Mouse (Mus musculus) heart, embryonic 15.5 days (tissue): ENCODE measurements at regions not wholly inside any gene's neighbourhood (a gene's known extent, or its start where the extent isn't known, plus 50 kb on each side); places are given as distances from the start of the nearest gene placed in this dataset.

Experiments
- ATAC-seq: fragments of 200-750 bp; cut with Nextera tagmentation; replicated peaks from 2 replicates; pipeline ENCODE4 v1.8.0; 2017; ENCODE audit warnings: low read depth, moderate TSS enrichment; ENCODE audit not compliant: insufficient number of reproducible peaks, insufficient read depth, low FRiP score
- H3K27ac ChIP-seq: fragments of 300-500 bp; sonication (generic); 2 replicates; pipeline ENCODE4 v1.5.1; 2015; ENCODE audit warnings: mild to moderate bottlenecking, inconsistent platforms
- H3K27me3 ChIP-seq: fragments of 300-500 bp; sonication (generic); 2 replicates; pipeline ENCODE4 v1.6.1; 2015; ENCODE audit warnings: inconsistent platforms
- H3K36me3 ChIP-seq: fragments of 300-500 bp; sonication (generic); 2 replicates; pipeline ENCODE4 v1.6.1; 2015; ENCODE audit warnings: mild to moderate bottlenecking, inconsistent platforms
- H3K4me1 ChIP-seq: fragments of 300-500 bp; sonication (generic); replicated peaks from 2 replicates; pipeline ENCODE4 v1.6.1; 2015; ENCODE audit warnings: inconsistent platforms
- H3K4me2 ChIP-seq: fragments of 300-500 bp; sonication (generic); 2 replicates; pipeline ENCODE4 v1.6.1; 2015; ENCODE audit warnings: inconsistent platforms, mild to moderate bottlenecking, moderate library complexity
- H3K4me3 ChIP-seq: fragments of 300-500 bp; sonication (generic); 2 replicates; pipeline ENCODE4 v1.5.1; 2015; ENCODE audit warnings: mild to moderate bottlenecking, inconsistent platforms
- H3K9ac ChIP-seq: fragments of 300-500 bp; sonication (generic); 2 replicates; pipeline ENCODE4 v1.6.1; 2015; ENCODE audit warnings: mild to moderate bottlenecking, inconsistent platforms
- H3K9me3 ChIP-seq: fragments of 300-500 bp; sonication (generic); replicated peaks from 2 replicates; pipeline ENCODE4 v1.6.1; 2016; ENCODE audit warnings: inconsistent platforms
- WGBS: fragments of 180-500 bp; shearing (Covaris S2); methylation state at CpG from one replicate; pipeline ENCODE4 v1.1.7; 2015; ENCODE audit warnings: mixed read lengths; 5-methylcytosine and 5-hydroxymethylcytosine counted together

DNA sequence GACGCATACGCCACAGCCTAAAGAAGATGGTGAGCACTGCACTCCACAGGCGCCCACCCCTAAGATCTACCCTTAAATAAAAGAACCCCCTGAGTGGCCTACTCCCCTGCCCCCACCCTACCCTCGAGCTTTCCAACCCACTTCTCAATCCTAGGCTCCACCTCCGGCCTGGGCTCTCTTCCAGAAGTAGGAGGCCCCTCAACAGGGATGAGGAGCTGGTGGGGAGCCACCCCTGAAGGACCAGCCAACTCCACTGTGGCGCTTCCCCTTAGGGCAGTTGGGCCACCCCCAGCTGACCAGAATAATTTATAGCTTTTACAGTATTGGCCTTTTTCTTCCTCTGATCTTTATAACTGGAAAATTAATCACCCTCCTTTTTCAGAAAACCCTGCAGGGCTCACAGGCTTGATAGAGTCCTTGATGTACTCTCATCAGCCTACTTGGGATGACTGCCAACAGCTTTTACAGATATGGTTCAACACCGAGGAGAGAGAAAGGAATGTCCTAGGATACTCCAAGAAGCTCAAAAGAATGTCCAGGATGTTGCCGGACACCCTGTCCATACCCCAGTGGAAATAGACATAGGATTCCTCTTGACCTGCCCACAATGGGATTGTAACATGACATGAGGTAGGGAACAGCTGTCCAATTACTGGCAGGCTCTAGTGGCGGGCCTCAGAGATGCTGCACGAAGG is 220.3 kb upstream of the Col3a1 start:
- Histone ChIP-seq H3K27ac (no peak overlapping the region), H3K4me1 (no peaks in the 10 kb centered on the region), H3K4me2 (no peak overlapping the region), H3K4me3 (no peak overlapping the region), H3K36me3 (no peaks in the 10 kb centered on the region), H3K27me3 (no peaks in the 10 kb centered on the region), H3K9ac (no peak overlapping the region), H3K9me3 (no peaks in the 10 kb centered on the region)
- 65% methylated on average over 10 of the region's 10 CpGs for WGBS
- no peak for ATAC-seq

- H3K9ac ChIP-seq = no peak overlapping the region
- H3K9me3 ChIP-seq = no peaks in the 10 kb centered on the region
- H3K4me1 ChIP-seq = no peaks in the 10 kb centered on the region
- H3K27ac ChIP-seq = no peak overlapping the region
- no peak overlapping the region for H3K4me2 ChIP-seq
- ATAC-seq = no peak
- H3K27me3 ChIP-seq = no peaks in the 10 kb centered on the region
- no peak overlapping the region for H3K4me3 ChIP-seq
- H3K36me3 ChIP-seq = no peaks in the 10 kb centered on the region
Observed at GRCm38 (mm10) chr1:45100966-45101365, 210.4 kb upstream of the Col3a1 start.

DNA sequence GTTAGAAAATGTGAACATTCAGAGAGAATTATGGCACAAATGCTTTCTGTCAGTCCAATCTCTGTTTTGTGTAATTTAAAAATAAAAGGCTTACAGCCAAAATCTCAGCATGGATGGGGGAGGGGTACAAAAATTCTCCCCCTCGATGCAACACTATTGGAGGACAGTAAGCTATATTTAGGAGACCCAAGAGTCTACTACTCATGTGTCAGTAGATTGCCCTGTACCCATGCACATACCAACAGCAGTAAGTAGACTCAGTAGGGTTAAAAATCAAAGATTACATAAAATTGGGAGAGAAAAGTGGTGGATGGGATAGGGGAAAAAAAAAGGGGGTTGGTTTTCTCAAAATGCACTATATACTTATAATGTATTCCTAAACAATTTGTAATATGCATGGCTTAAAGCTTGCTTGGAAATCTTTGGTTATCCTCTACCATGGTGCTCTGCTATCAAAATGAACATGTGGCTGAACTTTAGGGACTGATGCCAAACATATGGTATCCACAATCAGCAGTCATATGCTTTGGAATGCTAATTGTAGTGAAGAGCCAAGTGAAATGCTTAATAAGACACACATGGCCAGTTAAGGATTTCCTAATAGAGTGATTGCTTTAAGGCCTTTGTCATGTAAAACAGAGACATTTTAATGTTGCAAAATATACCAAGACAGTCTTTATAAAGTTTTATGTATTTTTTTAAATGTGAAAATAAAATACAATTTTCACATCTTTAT is 194.8 kb upstream of the Col3a1 start:
- no peak overlapping the region for H3K27ac ChIP-seq

DNA sequence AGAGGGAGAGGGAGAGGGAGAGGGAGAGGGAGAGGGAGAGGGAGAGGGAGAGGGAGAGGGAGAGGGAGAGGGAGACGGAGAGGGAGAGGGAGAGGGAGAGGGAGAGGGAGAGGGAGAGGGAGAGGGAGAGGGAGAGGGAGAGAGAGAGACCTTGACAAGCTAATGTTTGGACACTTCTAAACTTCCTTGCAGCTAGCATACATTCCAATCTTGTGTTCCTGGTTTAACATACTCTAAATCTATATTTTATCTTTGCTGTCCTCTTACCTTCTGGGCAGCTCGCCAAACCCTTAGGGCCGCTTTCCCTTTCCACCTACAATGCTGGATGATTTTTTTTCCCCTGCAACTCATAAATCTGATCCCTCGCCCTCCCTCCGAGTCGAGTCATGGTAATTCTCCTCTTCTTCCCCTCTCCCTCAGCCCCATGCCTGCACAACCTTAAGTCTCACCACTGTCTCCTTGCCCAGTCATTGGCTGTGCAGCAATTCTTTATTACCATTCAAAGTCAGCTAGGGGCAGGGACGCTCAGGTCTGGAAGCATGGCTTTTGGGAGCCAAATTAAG is 176.1 kb upstream of the Col3a1 start:
- no peaks in the 10 kb centered on the region for H3K4me1 ChIP-seq
- H3K36me3 ChIP-seq = no peaks in the 10 kb centered on the region
- 42% methylated on average over 6 of the region's 7 CpGs for WGBS
- no peak for ATAC-seq
- no peaks in the 10 kb centered on the region for H3K9me3 ChIP-seq
- no peak overlapping the region for H3K4me3 ChIP-seq
- no peak overlapping the region for H3K9ac ChIP-seq
- H3K27ac ChIP-seq = no peak overlapping the region
- H3K4me2 ChIP-seq = no peak overlapping the region
- H3K27me3 ChIP-seq = no peaks in the 10 kb centered on the region

More for the DNA sequence above, 194.8 kb upstream of the Col3a1 start:
- Histone ChIP-seq H3K27me3 (no peaks in the 10 kb centered on the region), H3K36me3 (no peaks in the 10 kb centered on the region), H3K9ac (no peak overlapping the region), H3K4me1 (no peaks in the 10 kb centered on the region), H3K4me3 (no peak overlapping the region), H3K4me2 (no peak overlapping the region), H3K9me3 (no peaks in the 10 kb centered on the region)
- 39% methylated on average over 1 of the region's 1 CpGs for WGBS
- ATAC-seq = no peak

- Histone ChIP-seq H3K4me1 (no peaks in the 10 kb centered on the region), H3K9ac (no peak overlapping the region), H3K36me3 (no peaks in the 10 kb centered on the region), H3K4me2 (no peak overlapping the region), H3K27me3 (no peaks in the 10 kb centered on the region), H3K4me3 (no peak overlapping the region), H3K9me3 (no peaks in the 10 kb centered on the region), H3K27ac (no peak overlapping the region)
- no peak for ATAC-seq
- WGBS = 39% methylated on average over 2 of the region's 2 CpGs
Observed at GRCm38 (mm10) chr1:45147019-45147418, 164.3 kb upstream of the Col3a1 start.

DNA sequence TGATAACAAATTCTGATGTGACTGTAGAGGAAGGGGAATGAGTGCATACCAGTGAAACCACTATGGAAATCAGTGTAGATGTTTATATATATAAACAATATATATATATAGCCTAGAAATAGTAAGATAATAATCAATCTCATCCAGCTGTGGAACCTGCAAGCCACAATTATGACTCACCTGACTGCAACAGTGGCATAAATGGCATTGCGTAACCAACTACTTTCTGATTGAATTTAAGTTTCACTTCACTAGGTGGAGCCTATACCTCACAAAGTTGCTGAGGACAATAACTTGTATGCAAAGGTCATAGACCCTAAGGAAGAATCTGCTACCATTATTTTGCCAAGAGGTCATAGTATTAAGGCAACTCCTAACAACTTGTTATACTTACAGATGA is 129.7 kb upstream of the Col3a1 start:
- 93% methylated on average over 1 of the region's 1 CpGs for WGBS
- H3K36me3 ChIP-seq = no peaks in the 10 kb centered on the region
- ATAC-seq = no peak
- H3K4me2 ChIP-seq = no peak overlapping the region
- no peaks in the 10 kb centered on the region for H3K9me3 ChIP-seq
- no peak overlapping the region for H3K9ac ChIP-seq
- no peak overlapping the region for H3K4me3 ChIP-seq
- H3K27me3 ChIP-seq = no peaks in the 10 kb centered on the region
- H3K27ac ChIP-seq = no peak overlapping the region
- no peaks in the 10 kb centered on the region for H3K4me1 ChIP-seq

DNA sequence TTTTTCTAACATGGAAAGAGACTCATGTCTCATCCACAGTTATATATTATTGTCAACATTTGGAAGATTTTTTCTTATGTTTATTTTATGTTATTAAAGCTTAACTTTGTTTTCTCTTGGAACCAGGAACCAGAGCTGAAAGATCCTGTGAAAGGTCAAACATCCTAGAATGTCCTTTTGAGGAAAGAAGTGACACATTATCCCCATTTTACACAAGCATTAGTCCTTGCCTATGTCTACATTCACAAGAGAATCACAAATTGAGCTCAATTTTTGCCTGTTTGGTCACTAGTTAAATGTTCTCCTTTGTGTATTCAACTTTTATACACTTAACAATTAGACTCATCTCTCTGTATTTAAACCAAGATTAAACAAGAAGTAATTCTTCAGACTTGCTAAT is 126.0 kb upstream of the Col3a1 start:
- Histone ChIP-seq H3K9ac (no peak overlapping the region), H3K27me3 (no peaks in the 10 kb centered on the region), H3K27ac (no peak overlapping the region), H3K9me3 (no peaks in the 10 kb centered on the region), H3K4me2 (no peak overlapping the region), H3K4me1 (no peaks in the 10 kb centered on the region), H3K4me3 (no peak overlapping the region), H3K36me3 (no peaks in the 10 kb centered on the region)
- ATAC-seq = no peak

DNA sequence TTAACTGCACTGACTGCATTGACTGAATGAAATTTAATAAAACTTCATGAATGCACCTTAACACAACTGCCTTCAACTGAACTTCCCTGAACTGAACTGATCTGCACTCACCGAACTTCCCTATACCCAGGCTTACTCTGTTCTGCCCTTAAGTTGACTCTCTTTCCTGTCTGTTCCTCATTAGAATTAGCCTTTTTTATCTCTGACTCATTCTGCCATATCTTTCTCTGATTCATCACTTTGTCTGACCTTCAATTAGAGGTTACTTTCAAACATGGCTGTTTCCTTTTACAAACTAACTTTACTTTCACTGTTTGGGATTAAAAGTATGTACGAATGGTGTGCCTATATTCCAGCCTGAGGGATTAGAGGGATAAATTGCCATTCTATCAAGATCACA is 103.4 kb upstream of the Col3a1 start:
- WGBS = 70% methylated on average over 2 of the region's 2 CpGs
- no peak overlapping the region for H3K27ac ChIP-seq
- ATAC-seq = no peak

DNA sequence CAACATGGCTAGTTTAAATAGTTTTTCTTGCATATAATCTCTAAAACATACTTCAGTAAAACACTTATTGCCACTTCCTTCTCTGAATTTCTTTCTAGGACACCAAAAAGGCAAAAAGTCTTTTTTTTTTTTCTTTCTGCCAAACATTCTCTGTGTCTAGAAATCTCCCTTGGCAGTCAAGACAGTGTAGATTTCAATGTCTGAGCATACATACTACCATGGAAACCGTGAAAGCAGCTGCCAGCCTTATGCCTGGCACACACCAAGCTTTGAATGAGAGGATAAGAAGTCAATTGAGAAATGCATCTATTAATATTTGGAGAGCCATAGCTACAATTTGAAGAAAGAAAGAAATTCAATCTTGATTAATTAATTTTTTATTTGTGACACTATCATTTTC is 95.1 kb upstream of the Col3a1 start:
- WGBS = 53% methylated on average over 1 of the region's 1 CpGs
- no peak overlapping the region for H3K4me3 ChIP-seq
- H3K9me3 ChIP-seq = no peaks in the 10 kb centered on the region
- ATAC-seq = no peak
- H3K27ac ChIP-seq = no peak overlapping the region
- H3K4me2 ChIP-seq = no peak overlapping the region
- no peaks in the 10 kb centered on the region for H3K36me3 ChIP-seq
- no peak overlapping the region for H3K9ac ChIP-seq
- H3K27me3 ChIP-seq = no peaks in the 10 kb centered on the region
- H3K4me1 ChIP-seq = no peaks in the 10 kb centered on the region

More for the DNA sequence above, 103.4 kb upstream of the Col3a1 start:
- no peak overlapping the region for H3K9ac ChIP-seq
- H3K27me3 ChIP-seq = no peaks in the 10 kb centered on the region
- no peak overlapping the region for H3K4me2 ChIP-seq
- H3K36me3 ChIP-seq = no peaks in the 10 kb centered on the region
- no peak overlapping the region for H3K4me3 ChIP-seq
- H3K9me3 ChIP-seq = no peaks in the 10 kb centered on the region
- H3K4me1 ChIP-seq = no peaks in the 10 kb centered on the region
